In genomic region chr5:24426037-24426432, GRCm38 (mm10) we compare ENCODE assay signal across 8 mouse cellular contexts. TPM values are rescaled to one million over a fixed set of nuclear protein-coding genes. Genes with fewer than 3 reads are reported as not detected.
A peak's percentile ranks its signal among the peaks of the same experiment; 100 is the strongest.
DNase-seq lines count a peak whose midpoint lies in the region; ATAC-seq and TF ChIP-seq lines count a peak whose summit lies in the region.

No protein-coding gene starts in this region.

- no peaks in the 10 kb centered on the region for H3K9me3 ChIP-seq in hindbrain, embryonic 10.5 days
- no peaks in the 10 kb centered on the region for H3K9me3 ChIP-seq in liver, postnatal 0 days (ENCODE audit: low read length)

- H3K27ac ChIP-seq in gastrocnemius, adult 2 months, result peak overlapping the region; percentile 97
- H3K27ac ChIP-seq in hindbrain, embryonic 10.5 days, result peak overlapping the region; percentile 92
- H3K27ac ChIP-seq in liver, postnatal 0 days (ENCODE audit: low read depth), result no peak overlapping the region

- TF ChIP-seq EP300 in liver, postnatal 0 days (IDR thresholded peaks at IDR 0.05; ENCODE audit: low read depth), result no peak

- intact Hi-C loops in gastrocnemius, adult 2 months (cut with DNase I), result loop anchor here (2.0 kb wide), 1 partner anchor 19 kb away; the partner anchor contains the start of gene Fastk

- peak overlapping the region; percentile 96 for H3K4me2 ChIP-seq in liver, postnatal 0 days (ENCODE audit: low read depth, low read length)

- H3K4me1 ChIP-seq in hindbrain, embryonic 10.5 days (replicated peaks), result peaks cover 68% of the 10 kb centered on the region
- peaks cover 26% of the 10 kb centered on the region for H3K4me1 ChIP-seq in liver, postnatal 0 days (ENCODE audit: insufficient read depth)

- no peak for ATAC-seq in liver, postnatal 0 days

- no peak for DNase-seq in gastrocnemius, adult 2 months
- DNase-seq in gastrocnemius, postnatal 10 days, result no peak
- DNase-seq in ES-CJ7 (ENCODE audit: low read depth, low spot score), result peak; percentile 24
- no peak for DNase-seq in hindbrain, embryonic 10.5 days (ENCODE audit: low spot score)
- no peak for DNase-seq in liver, postnatal 0 days
- DNase-seq in thymus, postnatal 14 days, result peak; percentile 51
- DNase-seq in gastrocnemius, adult 8-10 months (ENCODE audit: low spot score in 2 of 2), result no peak
- no peak for DNase-seq in right cerebral cortex, adult 18-20 months

- no peak for TF ChIP-seq CTCF in gastrocnemius, adult 2 months (IDR thresholded peaks at IDR 0.05)
- no peak for TF ChIP-seq CTCF in liver, postnatal 0 days (IDR thresholded peaks at IDR 0.05; ENCODE audit: low read depth)

- H3K36me3 ChIP-seq in hindbrain, embryonic 10.5 days, result peaks cover 25% of the 10 kb centered on the region
- peaks cover 13% of the 10 kb centered on the region for H3K36me3 ChIP-seq in liver, postnatal 0 days (replicated peaks; ENCODE audit: insufficient read depth, low read length)

- H3K27me3 ChIP-seq in hindbrain, embryonic 10.5 days (ENCODE audit: insufficient read depth, poor library complexity, severe bottlenecking), result peaks cover 23% of the 10 kb centered on the region
- H3K27me3 ChIP-seq in liver, postnatal 0 days (ENCODE audit: insufficient read depth, low read length), result no peaks in the 10 kb centered on the region

- H3K9ac ChIP-seq in liver, postnatal 0 days (replicated peaks), result peak overlapping the region; percentile 80

- H3K4me3 ChIP-seq in gastrocnemius, adult 2 months, result peak overlapping the region; percentile 78
- peak overlapping the region; percentile 79 for H3K4me3 ChIP-seq in hindbrain, embryonic 10.5 days
- peak overlapping the region; percentile 65 for H3K4me3 ChIP-seq in liver, postnatal 0 days (ENCODE audit: low read depth, low read length)

- WGBS in hindbrain, embryonic 10.5 days, result 3% methylated on average over 10 of the region's 10 CpGs
- 11% methylated on average over 10 of the region's 10 CpGs for WGBS in liver, postnatal 0 days (ENCODE audit: insufficient replicate concordance)

RNA-seq across cellular contexts. Expression of gene Slc4a2, which starts 2.4 kb away (rescaled TPM):
- 10 to 100 TPM; 14.4 to 16.7 TPM for total RNA-seq in gastrocnemius, adult 2 months (2021)
- 10 to 100 TPM; 26.2 to 39.8 TPM for total RNA-seq in gastrocnemius, postnatal 10 days (2021)
- polyA plus RNA-seq in hindbrain, embryonic 10.5 days (2016; fragmentation: Nextera tagmentation; extraction: Ambion mirVana), result 33.5 and 39.7 TPM in 2 replicates
- polyA plus RNA-seq in liver, postnatal 0 days (2015; fragmentation: Nextera tagmentation; extraction: Ambion mirVana), result 7.5 and 8.3 TPM in 2 replicates
- 10 to 100 TPM; 10.7 to 14.5 (median 12.6) TPM for total RNA-seq in gastrocnemius, adult 8-10 months (2022)

RNA-seq across cellular contexts. Expression of gene Cdk5, which starts 2.7 kb away (rescaled TPM):
- total RNA-seq in gastrocnemius, adult 2 months (2021), result 10 to 100 TPM; 10.6 to 11.8 TPM
- 10 to 100 TPM; 15.5 to 17.5 TPM for total RNA-seq in gastrocnemius, postnatal 10 days (2021)
- 46.4 and 61.4 TPM in 2 replicates for polyA plus RNA-seq in hindbrain, embryonic 10.5 days (2016; fragmentation: Nextera tagmentation; extraction: Ambion mirVana)
- 11.5 and 13.1 TPM in 2 replicates for polyA plus RNA-seq in liver, postnatal 0 days (2015; fragmentation: Nextera tagmentation; extraction: Ambion mirVana)
- total RNA-seq in gastrocnemius, adult 8-10 months (2022), result 10 to 100 TPM in 3 of 4 experiments, 1 to 10 TPM in 1; 9.3 to 12.6 (median 10.7) TPM

RNA-seq across cellular contexts. Expression of gene Asic3, which starts 12.8 kb away (rescaled TPM):
- total RNA-seq in gastrocnemius, adult 2 months (2021), result under 1 TPM; 0.47 to 0.54 TPM
- total RNA-seq in gastrocnemius, postnatal 10 days (2021), result under 1 TPM; 0.12 to 0.36 TPM
- polyA plus RNA-seq in hindbrain, embryonic 10.5 days (2016; fragmentation: Nextera tagmentation; extraction: Ambion mirVana), result 0.20 and 0.54 TPM in 2 replicates
- polyA plus RNA-seq in liver, postnatal 0 days (2015; fragmentation: Nextera tagmentation; extraction: Ambion mirVana), result 0.11 TPM in 1 of 2 replicates, not detected in the other
- total RNA-seq in gastrocnemius, adult 8-10 months (2022), result under 1 TPM in 1 of 4 experiments, not detected in 3; 0.34 TPM

RNA-seq across cellular contexts. Expression of gene Fastk, which starts 19.1 kb away (rescaled TPM):
- 100 to 1,000 TPM; 163 to 214 TPM for total RNA-seq in gastrocnemius, adult 2 months (2021)
- 100 to 1,000 TPM; 124 to 142 TPM for total RNA-seq in gastrocnemius, postnatal 10 days (2021)
- polyA plus RNA-seq in hindbrain, embryonic 10.5 days (2016; fragmentation: Nextera tagmentation; extraction: Ambion mirVana), result 114 and 127 TPM in 2 replicates
- 40.6 and 46.9 TPM in 2 replicates for polyA plus RNA-seq in liver, postnatal 0 days (2015; fragmentation: Nextera tagmentation; extraction: Ambion mirVana)
- total RNA-seq in gastrocnemius, adult 8-10 months (2022), result 100 to 1,000 TPM; 188 to 243 (median 221) TPM

RNA-seq across cellular contexts. Expression of gene Tmub1, which starts 21.6 kb away (rescaled TPM):
- 10 to 100 TPM; 18.1 to 22.2 TPM for total RNA-seq in gastrocnemius, adult 2 months (2021)
- total RNA-seq in gastrocnemius, postnatal 10 days (2021), result 1 to 10 TPM; 9.0 to 9.9 TPM
- polyA plus RNA-seq in hindbrain, embryonic 10.5 days (2016; fragmentation: Nextera tagmentation; extraction: Ambion mirVana), result 32.7 and 38.4 TPM in 2 replicates
- 5.2 and 5.5 TPM in 2 replicates for polyA plus RNA-seq in liver, postnatal 0 days (2015; fragmentation: Nextera tagmentation; extraction: Ambion mirVana)
- total RNA-seq in gastrocnemius, adult 8-10 months (2022), result 10 to 100 TPM; 18.4 to 19.9 (median 19.3) TPM

Comparison
In these comparisons a context has a peak if more than half of its experiments do, and no peak if none do; other contexts are left out.
1. DNase-seq: peak in ES-CJ7 (single experiment) and thymus, postnatal 14 days (single experiment); none in gastrocnemius, adult 2 months (single experiment), gastrocnemius, postnatal 10 days (single experiment), hindbrain, embryonic 10.5 days (single experiment), liver, postnatal 0 days (single experiment), gastrocnemius, adult 8-10 months (0 of 2) and right cerebral cortex, adult 18-20 months (single experiment).
2. Peak in every context shown above with its lines, with median percentiles within 50 percentile points of each other: H3K4me3 ChIP-seq.